25 mouse cellular contexts compared by ENCODE assay signal in the genomic region with DNA sequence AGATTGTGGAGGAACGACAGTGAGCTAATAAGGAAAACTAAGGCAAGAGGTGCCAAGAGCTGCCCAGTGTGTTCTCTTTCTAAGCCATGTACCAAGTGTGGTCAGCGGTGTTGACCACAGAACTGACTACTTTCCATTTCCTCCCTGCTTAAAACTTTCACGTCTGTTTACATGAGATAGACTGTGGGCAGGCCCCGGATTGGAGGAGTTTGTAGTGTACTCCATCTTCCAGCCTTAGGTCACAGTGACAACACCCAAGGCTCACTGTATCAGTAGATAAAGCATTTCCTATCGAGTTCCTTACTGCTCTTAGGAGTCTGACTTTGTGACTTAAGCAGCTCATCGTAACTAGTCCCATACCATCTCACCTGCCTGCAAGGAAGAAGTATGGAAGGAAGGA.
A peak's percentile ranks its signal among the peaks of the same experiment; 100 is the strongest.
DNase-seq lines count a peak whose midpoint lies in the region; ATAC-seq lines count a peak whose summit lies in the region.
"Had no signal": no experiment of that assay in that cellular context is flagged by ENCODE, and none has a peak within 500 bp of the region (broad histone marks: within the 10 kb centered on the region; RNA-seq: fewer than 3 reads in every experiment).

No protein-coding gene starts in this region.

- H3K27ac ChIP-seq in liver, embryonic 12.5 days, result no peak overlapping the region
- H3K27ac ChIP-seq: embryonic facial prominence, embryonic 13.5 days; embryonic facial prominence, embryonic 15.5 days; forebrain, embryonic 10.5 days; forebrain, embryonic 12.5 days had no signal

- 20% methylated on average over 6 of the region's 6 CpGs for WGBS in liver, embryonic 12.5 days (ENCODE audit: insufficient replicate concordance)

- H3K4me2 ChIP-seq in liver, embryonic 12.5 days, result no peak overlapping the region
- H3K4me2 ChIP-seq: embryonic facial prominence, embryonic 13.5 days; embryonic facial prominence, embryonic 15.5 days; forebrain, embryonic 12.5 days had no signal

- no peaks in the 10 kb centered on the region for H3K27me3 ChIP-seq in liver, embryonic 12.5 days (replicated peaks)
- H3K27me3 ChIP-seq: embryonic facial prominence, embryonic 13.5 days; embryonic facial prominence, embryonic 15.5 days; forebrain, embryonic 12.5 days; Patski had no signal

- intact Hi-C loops in heart, postnatal 25 days (cut with DNase I), result no loop called here

- ATAC-seq in liver, embryonic 12.5 days, result peak; percentile 40; the same call in 1 of the 2 replicates
- ATAC-seq in common myeloid progenitor, adult 5-6 weeks (replicated peaks; ENCODE audit: low read depth, poor library complexity, severe bottlenecking), result peak; percentile 92
- ATAC-seq: activated CD4-positive, CD25-positive, alpha-beta regulatory T cell, adult 4 months; forebrain, embryonic 14.5 days; forebrain, embryonic 16.5 days; Patski had no signal

- peaks cover 12% of the 10 kb centered on the region for H3K36me3 ChIP-seq in liver, embryonic 12.5 days

- H3K9me3 ChIP-seq in liver, embryonic 12.5 days (replicated peaks), result no peaks in the 10 kb centered on the region
- H3K9me3 ChIP-seq: embryonic facial prominence, embryonic 13.5 days; embryonic facial prominence, embryonic 15.5 days; forebrain, embryonic 10.5 days; forebrain, embryonic 12.5 days had no signal

- H3K9ac ChIP-seq in liver, embryonic 12.5 days, result no peak overlapping the region
- H3K9ac ChIP-seq: embryonic facial prominence, embryonic 13.5 days; embryonic facial prominence, embryonic 15.5 days; forebrain, embryonic 12.5 days had no signal

- no peak overlapping the region for H3K4me3 ChIP-seq in liver, embryonic 12.5 days
- H3K4me3 ChIP-seq: embryonic facial prominence, embryonic 13.5 days; embryonic facial prominence, embryonic 15.5 days; erythroblast, embryonic 14.5 days; forebrain, embryonic 10.5 days; forebrain, embryonic 12.5 days had no signal

- H3K4me1 ChIP-seq in liver, embryonic 12.5 days, result no peaks in the 10 kb centered on the region
- H3K4me1 ChIP-seq: embryonic facial prominence, embryonic 15.5 days; forebrain, embryonic 12.5 days had no signal

- DNase-seq in heart, adult 11 months, result peak; percentile 4
- no peak for DNase-seq in heart, postnatal 25 days (ENCODE audit: low spot score)
- no peak for DNase-seq in liver
- DNase-seq in natural killer cell, adult 2 months (ENCODE audit: low spot score in 2 of 2), result peak; percentile 0 to 1
- DNase-seq in layer of hippocampus, postnatal 10 days (ENCODE audit: low spot score in 2 of 2), result no peak
- no peak for DNase-seq in cerebellum, adult 9-10 months
- DNase-seq: adrenal gland, adult 8-10 months; adrenal gland, postnatal 25 days; cerebellum, adult 11 months; cerebellum, adult 18-20 months; cerebellum, adult 8-10 months; cerebellum, postnatal 10 days; cerebellum, postnatal 25 days; embryo, embryonic 11 days had no signal

Comparison
In these comparisons a context has a peak if more than half of its experiments do, and no peak if none do; other contexts are left out.
1. DNase-seq: peak in heart, adult 11 months (single experiment) and natural killer cell, adult 2 months (2 of 2); none in heart, postnatal 25 days (single experiment), liver (single experiment), layer of hippocampus, postnatal 10 days (0 of 2) and cerebellum, adult 9-10 months (single experiment).